Mouse (Mus musculus): ENCODE measurements at regions not wholly inside any gene's neighbourhood (a gene's known extent, or its start where the extent isn't known, plus 50 kb on each side); places are given as distances from the start of the nearest gene placed in this dataset.

GRCm38 (mm10) chr3:66652139-66652846 is 328.9 kb upstream of the Rsrc1 start:
- Histone ChIP-seq H3K36me3 (ENCODE audit: control insufficient read depth, insufficient read depth, low read length, poor library complexity, severe bottlenecking) (no peaks in the 10 kb centered on the region), H3K9ac (ENCODE audit: insufficient read depth, low read depth, low read length, poor library complexity, severe bottlenecking) (no peak overlapping the region), H3K4me1 (ENCODE audit: control insufficient read depth in 2 of 2, insufficient read depth in 2 of 2, low read length in 2 of 2, poor library complexity in 1 of 2) (no peaks in the 10 kb centered on the region), H3K27ac (ENCODE audit: insufficient read depth, low read depth, low read length, poor library complexity, severe bottlenecking) (no peak overlapping the region), H3K9me3 (ENCODE audit: control insufficient read depth, insufficient read depth, low read depth, low read length) (no peaks in the 10 kb centered on the region), H3K4me3 (ENCODE audit: insufficient read depth in 1 of 2, low read depth in 1 of 2, low read length in 2 of 2, poor library complexity in 1 of 2, severe bottlenecking in 1 of 2) (no peak overlapping the region)
- DNase-seq (ENCODE audit: low read depth, low spot score): no peak
- no peak for TF ChIP-seq ZC3H11A (IDR thresholded peaks at IDR 0.05; ENCODE audit: borderline replicate concordance, low read depth, low read length)
- TF ChIP-seq ZNF384 (IDR thresholded peaks at IDR 0.05; ENCODE audit: low read depth, low read length): no peak
- TF ChIP-seq CHD2 (IDR thresholded peaks at IDR 0.05; ENCODE audit: low read depth, low read length): no peak
- no peak for TF ChIP-seq MAFK (IDR thresholded peaks at IDR 0.05; ENCODE audit: insufficient read depth, low read depth, low read length)
- no peak for TF ChIP-seq HCFC1 (IDR thresholded peaks at IDR 0.05; ENCODE audit: borderline replicate concordance, insufficient read depth, low read length)
- in situ Hi-C loops (cut with MboI; ENCODE audit: low sequenced_read_pairs in 2 of 2, unreplicated experiment in 2 of 2): no loop called here

- in situ Hi-C loops (cut with MboI; ENCODE audit: low sequenced_read_pairs in 2 of 2, unreplicated experiment in 2 of 2): no loop called here
- Histone ChIP-seq H3K9ac (ENCODE audit: insufficient read depth, low read depth, low read length, poor library complexity, severe bottlenecking) (no peak overlapping the region), H3K36me3 (ENCODE audit: control insufficient read depth, insufficient read depth, low read length, poor library complexity, severe bottlenecking) (no peaks in the 10 kb centered on the region), H3K27ac (ENCODE audit: insufficient read depth, low read depth, low read length, poor library complexity, severe bottlenecking) (no peak overlapping the region), H3K4me1 (ENCODE audit: control insufficient read depth in 2 of 2, insufficient read depth in 2 of 2, low read length in 2 of 2, poor library complexity in 1 of 2) (no peaks in the 10 kb centered on the region), H3K9me3 (ENCODE audit: control insufficient read depth, insufficient read depth, low read depth, low read length) (no peaks in the 10 kb centered on the region), H3K4me3 (ENCODE audit: insufficient read depth in 1 of 2, low read depth in 1 of 2, low read length in 2 of 2, poor library complexity in 1 of 2, severe bottlenecking in 1 of 2) (no peak overlapping the region)
- TF ChIP-seq HCFC1 (IDR thresholded peaks at IDR 0.05; ENCODE audit: borderline replicate concordance, insufficient read depth, low read length) (no peak), ZC3H11A (IDR thresholded peaks at IDR 0.05; ENCODE audit: borderline replicate concordance, low read depth, low read length) (no peak), ZNF384 (IDR thresholded peaks at IDR 0.05; ENCODE audit: low read depth, low read length) (no peak), CHD2 (IDR thresholded peaks at IDR 0.05; ENCODE audit: low read depth, low read length) (no peak), MAFK (IDR thresholded peaks at IDR 0.05; ENCODE audit: insufficient read depth, low read depth, low read length) (no peak)
- DNase-seq (ENCODE audit: low read depth, low spot score): no peak
Measured at GRCm38 (mm10) chr3:66653961-66654360, 327.2 kb upstream of the Rsrc1 start.

GRCm38 (mm10) chr3:66654860-66655259 is 326.3 kb upstream of the Rsrc1 start:
- in situ Hi-C loops (cut with MboI; ENCODE audit: low sequenced_read_pairs in 2 of 2, unreplicated experiment in 2 of 2): no loop called here
- DNase-seq (ENCODE audit: low read depth, low spot score): no peak
- Histone ChIP-seq H3K9ac (ENCODE audit: insufficient read depth, low read depth, low read length, poor library complexity, severe bottlenecking) (no peak overlapping the region), H3K4me1 (ENCODE audit: control insufficient read depth in 2 of 2, insufficient read depth in 2 of 2, low read length in 2 of 2, poor library complexity in 1 of 2) (no peaks in the 10 kb centered on the region), H3K27ac (ENCODE audit: insufficient read depth, low read depth, low read length, poor library complexity, severe bottlenecking) (no peak overlapping the region), H3K36me3 (ENCODE audit: control insufficient read depth, insufficient read depth, low read length, poor library complexity, severe bottlenecking) (no peaks in the 10 kb centered on the region), H3K4me3 (ENCODE audit: insufficient read depth in 1 of 2, low read depth in 1 of 2, low read length in 2 of 2, poor library complexity in 1 of 2, severe bottlenecking in 1 of 2) (no peak overlapping the region), H3K9me3 (ENCODE audit: control insufficient read depth, insufficient read depth, low read depth, low read length) (no peaks in the 10 kb centered on the region)
- TF ChIP-seq ZC3H11A (IDR thresholded peaks at IDR 0.05; ENCODE audit: borderline replicate concordance, low read depth, low read length): no peak
- TF ChIP-seq HCFC1 (IDR thresholded peaks at IDR 0.05; ENCODE audit: borderline replicate concordance, insufficient read depth, low read length): no peak
- no peak for TF ChIP-seq CHD2 (IDR thresholded peaks at IDR 0.05; ENCODE audit: low read depth, low read length)
- no peak for TF ChIP-seq MAFK (IDR thresholded peaks at IDR 0.05; ENCODE audit: insufficient read depth, low read depth, low read length)
- TF ChIP-seq ZNF384 (IDR thresholded peaks at IDR 0.05; ENCODE audit: low read depth, low read length): no peak

- H3K4me3 ChIP-seq (ENCODE audit: insufficient read depth in 1 of 2, low read depth in 1 of 2, low read length in 2 of 2, poor library complexity in 1 of 2, severe bottlenecking in 1 of 2): no peak overlapping the region
- DNase-seq (ENCODE audit: low read depth, low spot score): no peak
- in situ Hi-C loops (cut with MboI; ENCODE audit: low sequenced_read_pairs in 2 of 2, unreplicated experiment in 2 of 2): no loop called here
- no peak for TF ChIP-seq ZNF384 (IDR thresholded peaks at IDR 0.05; ENCODE audit: low read depth, low read length)
- no peak for TF ChIP-seq CHD2 (IDR thresholded peaks at IDR 0.05; ENCODE audit: low read depth, low read length)
- H3K9me3 ChIP-seq (ENCODE audit: control insufficient read depth, insufficient read depth, low read depth, low read length): no peaks in the 10 kb centered on the region
- no peak overlapping the region for H3K27ac ChIP-seq (ENCODE audit: insufficient read depth, low read depth, low read length, poor library complexity, severe bottlenecking)
- no peaks in the 10 kb centered on the region for H3K36me3 ChIP-seq (ENCODE audit: control insufficient read depth, insufficient read depth, low read length, poor library complexity, severe bottlenecking)
- H3K4me1 ChIP-seq (ENCODE audit: control insufficient read depth in 2 of 2, insufficient read depth in 2 of 2, low read length in 2 of 2, poor library complexity in 1 of 2): no peaks in the 10 kb centered on the region
- H3K9ac ChIP-seq (ENCODE audit: insufficient read depth, low read depth, low read length, poor library complexity, severe bottlenecking): no peak overlapping the region
Measured at GRCm38 (mm10) chr3:66656458-66656857, 324.7 kb upstream of the Rsrc1 start.

- Histone ChIP-seq H3K27ac (ENCODE audit: insufficient read depth, low read depth, low read length, poor library complexity, severe bottlenecking) (no peak overlapping the region), H3K9ac (ENCODE audit: insufficient read depth, low read depth, low read length, poor library complexity, severe bottlenecking) (no peak overlapping the region), H3K4me3 (ENCODE audit: insufficient read depth in 1 of 2, low read depth in 1 of 2, low read length in 2 of 2, poor library complexity in 1 of 2, severe bottlenecking in 1 of 2) (no peak overlapping the region), H3K4me1 (ENCODE audit: control insufficient read depth in 2 of 2, insufficient read depth in 2 of 2, low read length in 2 of 2, poor library complexity in 1 of 2) (no peaks in the 10 kb centered on the region), H3K9me3 (ENCODE audit: control insufficient read depth, insufficient read depth, low read depth, low read length) (no peaks in the 10 kb centered on the region), H3K36me3 (ENCODE audit: control insufficient read depth, insufficient read depth, low read length, poor library complexity, severe bottlenecking) (no peaks in the 10 kb centered on the region)
- in situ Hi-C loops (cut with MboI; ENCODE audit: low sequenced_read_pairs in 2 of 2, unreplicated experiment in 2 of 2): no loop called here
- TF ChIP-seq CHD2 (IDR thresholded peaks at IDR 0.05; ENCODE audit: low read depth, low read length) (no peak), ZNF384 (IDR thresholded peaks at IDR 0.05; ENCODE audit: low read depth, low read length) (no peak), MAFK (IDR thresholded peaks at IDR 0.05; ENCODE audit: insufficient read depth, low read depth, low read length) (no peak), ZC3H11A (IDR thresholded peaks at IDR 0.05; ENCODE audit: borderline replicate concordance, low read depth, low read length) (no peak), HCFC1 (IDR thresholded peaks at IDR 0.05; ENCODE audit: borderline replicate concordance, insufficient read depth, low read length) (no peak)
- DNase-seq (ENCODE audit: low read depth, low spot score): no peak
Measured at GRCm38 (mm10) chr3:66660555-66660954, 320.6 kb upstream of the Rsrc1 start.
